Mouse (Mus musculus) limb, embryonic 14.5 days (tissue): Measurements from ENCODE around the gene Ms4a2. TPM values are rescaled to one million over a fixed set of nuclear protein-coding genes. Genes with fewer than 3 reads are reported as not detected.

ENCODE experiments used
- ATAC-seq: fragments of 200-750 bp; cut with Nextera tagmentation; 2 replicates; pipeline ENCODE4 v1.8.0; 2017; ENCODE audit warnings: low read depth, moderate number of reproducible peaks, moderate TSS enrichment; ENCODE audit not compliant: low FRiP score
- DNase-seq: peaks from one replicate; pipeline ENCODE4 v3.0.0-alpha.2; 2015; ENCODE audit warnings: low spot score
- H3K27ac ChIP-seq: fragments of 300-500 bp; sonication (generic); replicated peaks from 2 replicates; pipeline ENCODE4 v1.5.1; 2014; ENCODE audit warnings: low read depth, mild to moderate bottlenecking, low read length, moderate library complexity, mixed read lengths
- H3K27me3 ChIP-seq: fragments of 300-500 bp; sonication (generic); 2 replicates; pipeline ENCODE4 v1.6.1; 2014; ENCODE audit warnings: low read length, mixed read lengths; ENCODE audit not compliant: control insufficient read depth, insufficient read depth
- H3K36me3 ChIP-seq: fragments of 300-500 bp; sonication (generic); 2 replicates; pipeline ENCODE4 v1.6.1; 2014; ENCODE audit warnings: mild to moderate bottlenecking, low read length, moderate library complexity, mixed read lengths; ENCODE audit not compliant: control insufficient read depth, insufficient read depth
- H3K4me1 ChIP-seq: fragments of 300-500 bp; sonication (generic); 2 replicates; pipeline ENCODE4 v1.6.1; 2014; ENCODE audit warnings: antibody characterized with exemption, low read length, mixed read lengths; ENCODE audit not compliant: control insufficient read depth, insufficient read depth
- H3K4me2 ChIP-seq: fragments of 300-500 bp; sonication (generic); replicated peaks from 2 replicates; pipeline ENCODE4 v1.6.1; 2014; ENCODE audit warnings: low read depth, mild to moderate bottlenecking, low read length, moderate library complexity; ENCODE audit not compliant: severe bottlenecking
- H3K4me3 ChIP-seq: fragments of 300-500 bp; sonication (generic); replicated peaks from 2 replicates; pipeline ENCODE4 v1.5.1; 2014; ENCODE audit warnings: low read length
- H3K9ac ChIP-seq: fragments of 300-500 bp; sonication (generic); 2 replicates; pipeline ENCODE4 v1.6.1; 2014; ENCODE audit warnings: mild to moderate bottlenecking, low read depth, low read length, moderate library complexity; ENCODE audit not compliant: severe bottlenecking
- H3K9me3 ChIP-seq: fragments of 300-500 bp; sonication (generic); 2 replicates; pipeline ENCODE4 v1.6.1; 2016; ENCODE audit warnings: low read length; ENCODE audit not compliant: control insufficient read depth
- POLR2A ChIP-seq: fragments of 200-500 bp; IDR thresholded peaks from 2 replicates; pipeline ENCODE4 v1.8.0; 2012; ENCODE audit warnings: inconsistent platforms, mild to moderate bottlenecking, moderate library complexity, borderline replicate concordance; ENCODE audit not compliant: insufficient read depth, insufficient read length; ENCODE audit errors: extremely low read depth
- WGBS: fragments of 180-500 bp; shearing (Covaris S2); extraction: QIAGEN DNeasy Blood & Tissue Kit; methylation state at CpG from one replicate; pipeline ENCODE4 v1.1.7; 2014; 5-methylcytosine and 5-hydroxymethylcytosine counted together
- polyA plus RNA-seq, 2 experiments: library from polyadenylated mRNA; depleted of rRNA in 1 of 2; stranded (reverse) in 1 of 2; unstranded in 1 of 2; fragments of >200 nt; fragmentation: Nextera tagmentation in 1 of 2; extraction: Ambion mirVana in 1 of 2; gene quantifications; 2 replicates each; pipeline versions ENCODE4 v1.2.1 to v1.2.3; 2012 to 2014

Ms4a2 gene
- polyA plus RNA-seq, 2 experiments = 1.5 to 1.8 TPM

DNA sequence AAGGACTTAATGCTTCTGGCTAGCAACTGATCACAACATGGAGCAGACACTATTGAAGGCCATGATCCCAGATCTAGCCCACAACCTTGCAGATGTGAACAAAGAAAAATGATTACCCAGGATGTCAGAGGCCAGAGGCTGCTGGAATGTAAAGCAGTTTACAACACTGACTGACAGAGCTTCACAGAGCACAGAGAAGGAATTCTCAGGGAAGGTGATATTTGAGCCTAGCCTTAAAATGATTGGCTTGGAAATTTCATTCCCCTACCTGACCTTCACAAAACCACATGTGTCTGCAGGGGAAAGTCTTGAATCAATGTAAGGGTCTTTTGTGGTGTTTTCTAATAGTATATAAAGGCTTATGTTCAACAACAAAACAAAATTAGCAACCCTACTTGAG lies 1.3 kb upstream of the Ms4a2 start:
- Histone ChIP-seq H3K27me3 (no peaks in the 10 kb centered on the region), H3K27ac (no peak overlapping the region), H3K4me1 (no peaks in the 10 kb centered on the region), H3K4me2 (no peak overlapping the region), H3K9ac (no peak overlapping the region), H3K36me3 (no peaks in the 10 kb centered on the region), H3K4me3 (no peak overlapping the region), H3K9me3 (no peaks in the 10 kb centered on the region)
- ATAC-seq (no peak), DNase-seq (no peak)
- TF ChIP-seq POLR2A = no peak

DNA sequence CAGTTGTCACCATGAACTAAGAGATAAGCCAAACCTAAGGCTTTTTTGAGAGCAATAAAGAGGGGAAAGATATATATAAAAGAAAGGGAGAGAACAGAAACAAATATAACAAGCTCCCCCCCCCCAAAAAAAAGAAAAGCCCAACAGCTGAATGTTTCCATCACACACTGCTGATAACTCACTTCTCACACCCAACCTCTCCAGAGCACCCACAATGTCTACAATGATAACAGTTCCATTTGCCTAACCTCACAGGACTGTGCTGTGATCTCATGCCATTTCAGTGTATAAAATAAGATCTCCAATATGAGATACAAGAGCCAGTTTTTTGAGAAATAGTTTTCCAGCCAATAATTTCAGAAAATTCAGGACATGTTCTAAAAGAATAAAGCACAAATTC lies 5.5 kb downstream of the Ms4a2 start:
- H3K4me2 ChIP-seq = no peak overlapping the region
- DNase-seq (no peak), ATAC-seq (no peak)
- no peaks in the 10 kb centered on the region for H3K4me1 ChIP-seq
- H3K27ac ChIP-seq = no peak overlapping the region
- no peaks in the 10 kb centered on the region for H3K36me3 ChIP-seq
- H3K9me3 ChIP-seq = no peaks in the 10 kb centered on the region
- no peak overlapping the region for H3K9ac ChIP-seq
- no peak for TF ChIP-seq POLR2A
- no peak overlapping the region for H3K4me3 ChIP-seq
- no peaks in the 10 kb centered on the region for H3K27me3 ChIP-seq

DNA sequence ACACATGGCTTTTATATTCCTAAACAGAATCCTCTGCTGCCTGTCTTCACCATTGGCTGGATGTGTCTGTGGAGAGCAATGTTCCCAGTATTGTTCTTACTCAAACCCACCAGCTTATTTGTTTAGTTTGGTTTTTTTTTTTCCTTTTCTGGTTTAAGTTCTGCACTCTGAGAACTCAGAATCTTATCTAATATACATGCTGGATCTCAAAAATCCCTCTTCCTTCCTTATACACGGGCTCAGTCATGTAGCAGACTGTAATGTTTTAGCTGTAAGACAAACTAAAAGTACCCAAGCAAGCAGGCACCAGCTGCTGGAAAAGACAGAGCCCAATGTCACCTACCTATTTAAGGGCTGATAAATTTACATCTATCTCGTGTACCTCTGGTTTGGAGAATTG lies 8.7 kb downstream of the Ms4a2 start:
- WGBS = 58% methylated on average over 2 of the region's 2 CpGs
- no peak for DNase-seq

DNA sequence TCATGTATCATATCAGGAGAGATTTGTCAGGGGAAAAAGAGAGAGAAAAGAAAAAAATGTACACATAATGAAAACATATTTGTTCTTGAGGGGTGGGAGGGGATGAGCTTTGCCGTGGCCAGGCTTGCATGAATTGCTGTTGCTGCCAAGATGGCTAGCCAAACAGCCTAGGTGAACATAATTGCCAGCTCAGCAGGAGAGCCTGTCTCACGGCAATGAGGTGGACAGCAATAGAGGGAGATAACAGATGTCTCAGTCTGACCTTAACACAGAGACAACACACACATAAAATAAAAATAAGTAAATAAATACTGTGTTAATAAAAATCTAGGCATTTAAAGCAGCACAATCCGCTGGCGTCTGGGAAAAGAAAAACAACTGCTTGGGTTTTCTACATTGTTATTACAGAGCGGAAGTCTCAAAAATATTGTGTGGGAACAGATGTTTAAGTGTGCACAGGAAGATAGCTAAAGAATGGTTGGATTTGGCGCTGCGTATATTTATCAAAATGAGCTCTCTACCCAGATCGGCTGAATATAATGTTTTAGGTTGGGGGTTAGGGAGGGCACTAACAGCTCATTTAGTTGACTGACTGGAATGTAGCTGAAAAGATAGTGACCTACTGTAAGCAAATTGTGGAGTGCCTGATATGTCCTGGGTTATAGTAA lies 9.6 kb downstream of the Ms4a2 start:
- TF ChIP-seq POLR2A = no peak
- H3K9me3 ChIP-seq = no peaks in the 10 kb centered on the region
- WGBS = 74% methylated on average over 8 of the region's 8 CpGs
- H3K4me2 ChIP-seq = no peak overlapping the region
- no peaks in the 10 kb centered on the region for H3K36me3 ChIP-seq
- no peaks in the 10 kb centered on the region for H3K27me3 ChIP-seq
- DNase-seq (no peak), ATAC-seq (no peak)
- no peak overlapping the region for H3K27ac ChIP-seq
- H3K4me3 ChIP-seq = no peak overlapping the region
- no peak overlapping the region for H3K9ac ChIP-seq
- H3K4me1 ChIP-seq = no peaks in the 10 kb centered on the region

More for the DNA sequence above, 8.7 kb downstream of the Ms4a2 start:
- Histone ChIP-seq H3K9me3 (no peaks in the 10 kb centered on the region), H3K27ac (no peak overlapping the region), H3K4me3 (no peak overlapping the region), H3K4me1 (no peaks in the 10 kb centered on the region), H3K9ac (no peak overlapping the region), H3K27me3 (no peaks in the 10 kb centered on the region), H3K4me2 (no peak overlapping the region), H3K36me3 (no peaks in the 10 kb centered on the region)
- TF ChIP-seq POLR2A = no peak
- no peak for ATAC-seq

DNA sequence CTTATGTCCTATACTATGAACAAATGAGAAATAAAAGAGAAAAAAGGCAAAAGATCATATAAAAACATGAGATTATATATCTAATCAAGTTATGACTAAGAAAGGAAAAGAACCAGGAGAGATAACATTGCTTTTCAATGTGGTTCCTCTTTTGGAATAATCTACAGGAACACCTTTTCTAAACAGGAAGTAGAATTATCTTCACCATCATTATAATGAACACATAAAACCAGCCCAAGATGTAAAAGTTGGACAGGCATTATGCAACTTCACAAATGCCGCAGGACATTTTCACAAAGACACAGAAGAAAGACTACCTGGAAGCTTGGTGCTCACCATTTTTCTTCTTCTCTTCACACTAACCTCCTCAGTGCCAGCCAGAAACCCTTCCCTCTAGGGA lies 10.4 kb downstream of the Ms4a2 start:
- WGBS = 96% methylated on average over 1 of the region's 1 CpGs
- no peak overlapping the region for H3K27ac ChIP-seq
- H3K27me3 ChIP-seq = no peaks in the 10 kb centered on the region
- H3K9ac ChIP-seq = no peak overlapping the region
- no peak overlapping the region for H3K4me3 ChIP-seq
- no peaks in the 10 kb centered on the region for H3K9me3 ChIP-seq
- ATAC-seq = no peak
- H3K36me3 ChIP-seq = no peaks in the 10 kb centered on the region
- H3K4me1 ChIP-seq = no peaks in the 10 kb centered on the region
- no peak for TF ChIP-seq POLR2A
- H3K4me2 ChIP-seq = no peak overlapping the region
- DNase-seq = no peak

GRCm38 (mm10) chr19:11612293-11612692 lies 11.2 kb downstream of the Ms4a2 start:
- TF ChIP-seq POLR2A = no peak
- DNase-seq = no peak
- ATAC-seq = no peak
- 29% methylated on average over 2 of the region's 2 CpGs for WGBS
- Histone ChIP-seq H3K4me3 (no peak overlapping the region), H3K4me1 (no peaks in the 10 kb centered on the region), H3K27ac (no peak overlapping the region), H3K9me3 (no peaks in the 10 kb centered on the region), H3K27me3 (no peaks in the 10 kb centered on the region), H3K36me3 (no peaks in the 10 kb centered on the region), H3K4me2 (no peak overlapping the region), H3K9ac (no peak overlapping the region)
